Mouse (Mus musculus) MEL-GATA-1-ER (cell line): ENCODE data around the gene Arid4b.
A peak's percentile ranks its signal among the peaks of the same experiment; 100 is the strongest.

Experiments used
- DNase-seq: peaks from one replicate; pipeline ENCODE4 v3.0.0-alpha.2; 2012; ENCODE audit warnings: low read depth; ENCODE audit errors: extremely low read depth

Gene Arid4b

GRCm38 (mm10) chr13:14062209-14063012 lies 621 bp upstream of the Arid4b start:
- no peak for DNase-seq

GRCm38 (mm10) chr13:14063942-14064271 lies 875 bp downstream of the Arid4b start:
- no peak for DNase-seq

DNA sequence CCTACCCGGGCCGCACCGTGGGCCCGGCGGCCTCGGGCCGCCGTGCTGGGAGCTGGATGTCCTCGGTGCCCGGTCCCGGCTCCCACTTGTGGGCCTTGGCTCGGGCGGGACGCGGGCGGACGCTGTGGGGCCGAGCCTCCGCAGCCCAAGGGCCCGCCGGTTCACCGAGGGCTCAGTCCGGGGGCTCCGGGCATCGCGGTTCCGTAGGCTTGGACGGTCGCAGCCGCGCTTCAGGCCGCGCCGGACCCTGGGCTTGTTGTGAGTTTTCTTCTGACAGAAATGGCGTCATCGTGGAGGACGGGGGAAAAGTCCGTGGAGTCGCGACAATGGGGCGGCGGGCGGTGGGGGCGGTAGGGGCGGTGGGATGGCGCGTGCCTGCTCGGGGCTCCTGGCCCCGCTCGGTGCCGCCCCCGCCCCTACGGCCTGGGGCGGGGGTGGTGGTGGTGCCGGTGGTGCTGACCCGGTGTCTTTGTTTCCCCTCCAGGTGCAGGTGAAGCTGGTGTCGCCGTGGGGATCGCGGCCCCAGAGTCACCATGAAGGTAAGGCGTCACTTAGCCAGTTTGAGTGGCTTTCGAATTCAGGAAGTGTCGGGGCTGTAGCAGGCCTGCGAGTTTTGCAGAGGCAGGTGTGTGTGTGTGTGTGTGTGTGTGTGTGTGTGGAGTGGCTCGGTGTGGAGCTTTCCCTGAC lies 1.5 kb downstream of the Arid4b start:
- DNase-seq: peak; percentile 50

DNA sequence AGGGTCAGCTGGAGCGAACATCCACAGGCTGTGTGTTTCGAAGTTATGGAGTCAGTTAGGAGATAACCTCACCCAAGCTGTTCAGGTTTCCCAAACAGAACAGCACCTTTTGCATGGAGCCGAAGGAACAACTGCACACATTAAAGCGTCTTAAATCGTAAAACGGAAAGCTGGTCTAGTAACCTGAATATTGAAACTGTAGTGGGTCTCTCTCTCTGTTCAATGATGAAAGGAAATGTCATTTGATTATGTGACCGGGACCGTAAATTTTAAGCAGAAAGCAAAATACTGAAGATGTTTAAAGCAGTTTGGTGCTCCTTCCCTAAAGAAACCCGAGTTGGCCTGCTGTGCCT lies 2.0 kb downstream of the Arid4b start:
- no peak for DNase-seq

- no peak for DNase-seq
Observed at GRCm38 (mm10) chr13:14065701-14066100, 2.7 kb downstream of the Arid4b start.

- no peak for DNase-seq
Observed at GRCm38 (mm10) chr13:14068035-14068434, 5.0 kb downstream of the Arid4b start.

DNA sequence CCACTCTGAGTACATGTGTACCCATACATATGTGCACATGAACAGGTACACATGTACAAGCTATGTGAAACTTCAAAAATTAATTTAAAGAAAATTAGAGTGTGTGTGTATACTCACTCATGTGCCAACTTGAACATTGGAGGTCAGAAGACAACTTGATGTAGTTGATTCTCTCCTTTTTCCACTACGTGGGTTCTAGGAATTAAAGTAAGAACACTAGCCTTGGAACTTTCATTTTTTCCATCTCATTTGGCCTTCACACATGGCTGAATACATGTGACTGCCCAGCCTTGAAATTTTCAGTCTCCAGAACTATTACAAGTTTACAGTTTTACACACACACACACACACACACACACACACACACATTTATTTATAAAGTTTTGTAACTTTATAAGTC lies 6.3 kb downstream of the Arid4b start:
- DNase-seq: no peak

DNA sequence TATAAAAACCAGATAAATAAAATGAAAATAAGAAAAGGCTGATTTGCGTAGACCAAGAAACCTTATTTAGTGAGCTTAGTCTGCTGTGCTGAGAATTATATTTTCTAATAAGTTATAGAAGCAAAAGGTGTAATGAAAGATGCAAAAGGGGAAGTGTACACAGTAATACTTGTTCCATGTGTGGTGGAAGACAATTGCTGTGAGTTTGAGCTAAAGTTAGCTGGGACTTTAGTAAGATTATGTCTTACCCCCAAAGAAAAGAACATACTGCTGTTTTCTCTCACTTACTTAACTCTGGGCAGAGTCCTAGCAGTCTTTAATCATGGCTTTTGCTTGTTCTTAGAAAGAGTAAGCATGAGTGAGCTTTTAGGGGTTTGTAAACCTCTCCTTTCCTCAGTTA lies 11.3 kb downstream of the Arid4b start:
- no peak for DNase-seq

DNA sequence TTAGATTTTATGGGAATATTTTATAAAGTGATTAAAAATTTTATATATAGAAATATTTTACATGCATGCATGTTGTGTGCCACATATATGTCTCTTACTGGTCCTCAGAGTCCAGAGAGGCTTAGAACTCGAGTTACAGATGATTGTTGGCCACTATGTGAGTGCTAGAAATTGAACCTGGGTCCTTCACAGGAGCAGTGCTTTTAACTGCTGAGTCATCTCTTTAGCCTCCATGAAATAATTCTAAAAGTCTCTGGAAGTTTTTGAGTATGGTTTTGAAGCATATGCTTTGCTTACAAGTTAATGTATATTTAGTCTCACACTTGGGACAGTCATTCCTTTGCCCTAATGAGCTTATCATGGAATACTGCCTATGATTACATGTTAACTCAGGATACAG lies 12.3 kb downstream of the Arid4b start:
- no peak for DNase-seq

DNA sequence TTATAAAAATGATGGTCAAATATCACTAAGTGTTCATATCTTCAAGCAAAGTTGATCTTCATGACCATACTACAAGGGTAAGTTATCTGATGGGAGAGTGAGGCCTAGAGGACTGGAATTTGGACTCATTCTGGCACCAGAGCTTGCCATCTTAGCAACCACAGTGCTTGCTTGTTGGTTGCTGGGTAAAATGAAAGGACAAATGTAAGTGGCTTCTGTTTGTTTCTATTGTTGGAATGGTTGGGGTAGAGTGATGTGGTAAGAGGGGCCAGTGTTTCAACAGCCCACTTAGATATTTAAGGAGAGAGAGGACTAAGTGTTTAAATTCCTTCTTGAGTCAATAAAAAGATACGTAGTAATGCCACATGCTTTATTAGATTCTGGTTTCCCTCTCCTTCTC lies 25.6 kb downstream of the Arid4b start:
- no peak for DNase-seq

GRCm38 (mm10) chr13:14103026-14103425 lies 40.0 kb downstream of the Arid4b start:
- no peak for DNase-seq

- no peak for DNase-seq
Observed at GRCm38 (mm10) chr13:14110154-14110873, 47.3 kb downstream of the Arid4b start.

DNA sequence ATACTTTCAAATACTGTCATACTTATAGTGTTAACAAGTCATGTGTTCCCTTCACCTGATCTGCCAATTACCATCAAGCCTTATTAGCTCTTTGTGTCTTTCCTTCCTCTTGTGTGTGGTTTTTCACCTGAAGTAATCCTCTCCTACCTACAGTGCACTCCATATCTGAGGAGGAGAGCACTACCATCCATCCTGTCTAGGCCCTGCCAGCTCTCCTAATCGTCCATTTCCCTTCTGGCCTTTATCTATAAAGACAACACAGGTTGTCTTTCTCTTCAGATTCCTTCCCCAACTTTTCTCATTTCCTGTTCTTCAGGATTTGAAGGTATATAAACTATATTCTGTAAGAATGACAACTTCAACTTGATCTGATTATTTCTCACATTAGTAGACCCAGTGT lies 48.1 kb downstream of the Arid4b start:
- peak; percentile 3 for DNase-seq

DNA sequence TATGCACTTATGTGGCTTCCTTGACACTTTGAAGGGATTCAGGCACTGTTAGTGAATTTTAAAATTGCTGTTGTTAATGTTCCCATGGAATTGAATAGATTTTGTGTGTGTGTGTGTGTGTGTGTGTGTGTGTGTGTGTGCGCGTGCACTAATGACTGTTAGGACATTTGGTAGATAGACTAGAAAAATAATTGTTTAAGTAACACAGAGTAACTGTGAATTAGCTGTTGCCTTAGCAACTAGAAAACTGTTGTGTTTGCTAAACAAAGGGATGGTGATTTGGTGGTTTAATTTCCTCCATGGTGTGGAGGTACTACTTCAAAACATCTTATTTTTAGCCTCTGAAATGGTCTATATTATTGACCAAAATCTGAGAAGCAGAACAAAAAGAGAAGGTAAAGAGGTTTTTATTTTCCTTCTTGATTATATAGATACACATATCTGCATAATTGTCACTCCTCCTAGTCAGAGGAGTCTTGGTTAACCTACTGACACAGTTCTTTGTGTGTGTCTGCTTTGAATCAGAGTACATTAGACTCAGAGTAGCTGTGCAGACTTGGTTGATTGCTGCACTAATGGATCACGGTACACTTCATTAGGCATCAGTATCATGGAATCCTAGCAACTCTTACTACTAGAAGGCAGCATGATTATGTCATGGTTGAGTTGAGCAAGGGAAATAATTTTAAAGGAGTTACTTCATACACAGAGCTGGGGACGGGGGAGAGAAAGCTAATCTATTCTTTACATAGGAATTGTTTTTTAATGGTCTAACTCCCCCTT lies 50.9 kb downstream of the Arid4b start:
- no peak for DNase-seq

GRCm38 (mm10) chr13:14115805-14116204 lies 52.8 kb downstream of the Arid4b start:
- no peak for DNase-seq

DNA sequence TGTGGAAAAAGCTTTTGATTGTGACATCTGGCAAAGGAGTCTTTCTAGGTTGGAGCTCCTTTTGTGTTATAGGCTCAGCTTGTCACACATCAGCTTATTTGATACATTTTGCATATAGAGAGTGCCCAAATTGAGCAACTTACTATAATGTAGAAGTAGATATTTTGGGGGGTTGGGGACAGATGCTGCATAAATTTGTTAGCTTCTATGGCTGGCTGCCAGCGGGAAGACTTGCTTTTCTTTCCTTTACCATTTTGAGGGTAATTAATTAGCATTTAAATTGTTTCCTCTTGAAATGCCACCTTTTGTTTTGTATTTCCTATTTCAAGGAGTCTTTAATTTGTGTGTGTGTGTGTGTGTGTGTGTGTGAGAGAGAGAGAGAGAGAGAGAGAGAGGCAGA lies 68.6 kb downstream of the Arid4b start:
- no peak for DNase-seq

- DNase-seq: peak; percentile 70
Observed at GRCm38 (mm10) chr13:14142294-14142966, 79.4 kb downstream of the Arid4b start.

- DNase-seq: no peak
Observed at GRCm38 (mm10) chr13:14177989-14178388, 115.0 kb downstream of the Arid4b start.

GRCm38 (mm10) chr13:14179669-14180068 lies 116.6 kb downstream of the Arid4b start:
- no peak for DNase-seq

DNA sequence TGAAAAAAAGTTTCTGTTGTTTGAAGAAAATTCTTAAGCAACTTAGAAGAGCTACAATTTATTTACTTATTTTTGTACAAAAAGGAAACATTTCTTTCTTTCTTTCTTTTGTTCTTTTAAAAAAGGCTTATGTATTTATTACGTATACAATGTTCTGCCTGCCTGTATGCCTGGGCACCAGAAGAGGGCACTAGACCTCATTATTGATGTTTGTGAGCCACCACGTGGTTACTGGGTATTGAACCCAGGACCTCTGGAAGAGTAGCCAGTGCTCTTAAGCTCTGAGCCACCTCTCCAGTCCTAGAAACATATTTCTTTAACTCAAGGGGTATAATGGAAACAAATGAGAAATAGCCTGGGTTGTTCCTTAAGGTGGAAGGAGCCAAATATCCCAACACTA lies 182.9 kb downstream of the Arid4b start:
- DNase-seq: peak; percentile 8
